Mouse (Mus musculus) MEL (cell line): ENCODE data around the gene Rpl34. TPM values are rescaled to one million over a fixed set of nuclear protein-coding genes. Genes with fewer than 3 reads are reported as not detected.

Source experiments
- DNase-seq: peaks from one replicate; pipeline ENCODE4 v3.0.0; 2011; ENCODE audit warnings: low read depth, low spot score
- H3K27ac ChIP-seq: 2 replicates; pipeline ENCODE4 v1.5.1; 2012; ENCODE audit warnings: low read depth, mild to moderate bottlenecking, control low read depth, low read length, moderate library complexity; ENCODE audit not compliant: control insufficient read depth
- H3K27me3 ChIP-seq, 2 experiments: fragments of 150-350 bp in 1 of 2; sonication (generic) in 1 of 2; 2 replicates each; pipeline ENCODE4 v1.6.1; 2012; ENCODE audit warnings: low read length in 2 of 2, mild to moderate bottlenecking in 2 of 2, improper control_type of control experiment in 1 of 2, moderate library complexity in 1 of 2; ENCODE audit not compliant: insufficient read depth in 2 of 2, control insufficient read depth in 1 of 2
- H3K36me3 ChIP-seq, 2 experiments: 2 replicates each; pipeline ENCODE4 v1.6.1; 2012 to 2014; ENCODE audit warnings: low read length in 2 of 2, improper control_type of control experiment in 1 of 2, inconsistent platforms in 1 of 2, mild to moderate bottlenecking in 1 of 2; ENCODE audit not compliant: insufficient read depth in 2 of 2, control insufficient read depth in 1 of 2
- H3K4me1 ChIP-seq, 2 experiments: fragments of 150-350 bp in 1 of 2; sonication (generic) in 1 of 2; 2 replicates each; pipeline ENCODE4 v1.6.1; 2012; ENCODE audit warnings: low read length in 2 of 2, improper control_type of control experiment in 1 of 2, mild to moderate bottlenecking in 1 of 2; ENCODE audit not compliant: insufficient read depth in 2 of 2, control insufficient read depth in 1 of 2
- H3K4me3 ChIP-seq, 2 experiments: fragments of 150-350 bp in 1 of 2; sonication (generic) in 1 of 2; 2 replicates each; pipeline ENCODE4 v1.5.1; 2012; ENCODE audit warnings: low read depth in 2 of 2, low read length in 2 of 2, mild to moderate bottlenecking in 2 of 2, moderate library complexity in 2 of 2, control low read depth in 1 of 2, improper control_type of control experiment in 1 of 2; ENCODE audit not compliant: control insufficient read depth in 1 of 2, insufficient read depth in 1 of 2
- H3K79me2 ChIP-seq: 2 replicates; pipeline ENCODE4 v1.6.1; 2012; ENCODE audit warnings: mild to moderate bottlenecking, low read length, moderate library complexity; ENCODE audit not compliant: control insufficient read depth, poor library complexity, insufficient read depth
- H3K9ac ChIP-seq: 2 replicates; pipeline ENCODE4 v1.6.1; 2012; ENCODE audit warnings: low read depth, mild to moderate bottlenecking, control low read depth, low read length, moderate library complexity; ENCODE audit not compliant: control insufficient read depth, poor library complexity, severe bottlenecking
- H3K9me3 ChIP-seq: fragments of 150-350 bp; sonication (generic); replicated peaks from 2 replicates; pipeline ENCODE4 v1.6.1; 2012; ENCODE audit warnings: mild to moderate bottlenecking, low read length, improper control_type of control experiment, moderate library complexity; ENCODE audit not compliant: insufficient read depth
- BHLHE40 ChIP-seq: IDR thresholded peaks from 2 replicates; pipeline ENCODE4 v1.6.1; 2012; ENCODE audit warnings: low read depth, mild to moderate bottlenecking, inconsistent platforms, low read length, improper control_type of control experiment, borderline replicate concordance
- CHD1 ChIP-seq: IDR thresholded peaks from 2 replicates; pipeline ENCODE4 v1.6.1; 2012; ENCODE audit warnings: low read depth, mild to moderate bottlenecking, inconsistent platforms, low read length, improper control_type of control experiment
- CHD2 ChIP-seq: IDR thresholded peaks from 2 replicates; pipeline ENCODE4 v1.6.1; 2011; ENCODE audit warnings: low read length, improper control_type of control experiment
- CTCF ChIP-seq, 3 experiments: IDR thresholded peaks in 2 of 3; conservative IDR thresholded peaks in 1 of 3; 2 replicates each; pipeline ENCODE4 v1.5.1; 2011 to 2012; ENCODE audit warnings: low read length in 3 of 3, low read depth in 2 of 3, mild to moderate bottlenecking in 2 of 3, improper control_type of control experiment in 1 of 3, inconsistent platforms in 1 of 3, mixed read lengths in 1 of 3, moderate library complexity in 1 of 3; ENCODE audit not compliant: control insufficient read depth in 1 of 3, insufficient read depth in 1 of 3, poor library complexity in 1 of 3, severe bottlenecking in 1 of 3
- E2F4 ChIP-seq: IDR thresholded peaks from 2 replicates; pipeline ENCODE4 v1.6.1; 2011; ENCODE audit warnings: low read depth, low read length, improper control_type of control experiment, borderline replicate concordance
- ELF1 ChIP-seq: IDR thresholded peaks from 2 replicates; pipeline ENCODE4 v1.6.1; 2014; ENCODE audit warnings: low read depth, mild to moderate bottlenecking, inconsistent platforms, low read length, improper control_type of control experiment, moderate library complexity
- EP300 ChIP-seq, 2 experiments: IDR thresholded peaks; 2 replicates each; pipeline ENCODE4 v1.6.1; 2011; ENCODE audit warnings: improper control_type of control experiment in 2 of 2, low read length in 2 of 2, low read depth in 1 of 2, mild to moderate bottlenecking in 1 of 2
- ETS1 ChIP-seq: IDR thresholded peaks from 2 replicates; pipeline ENCODE4 v1.6.1; 2012; ENCODE audit warnings: low read depth, mild to moderate bottlenecking, inconsistent platforms, low read length, improper control_type of control experiment, moderate library complexity
- GATA1 ChIP-seq: IDR thresholded peaks from 2 replicates; pipeline ENCODE4 v1.6.1; 2011; ENCODE audit warnings: low read depth, low read length, improper control_type of control experiment
- HCFC1 ChIP-seq: IDR thresholded peaks from 2 replicates; pipeline ENCODE4 v1.6.1; 2012; ENCODE audit warnings: low read depth, mild to moderate bottlenecking, inconsistent platforms, low read length, improper control_type of control experiment, moderate library complexity
- JUND ChIP-seq: IDR thresholded peaks from 2 replicates; pipeline ENCODE4 v1.6.1; 2011; ENCODE audit warnings: low read depth, mild to moderate bottlenecking, improper control_type of control experiment, low read length
- KAT2A ChIP-seq: conservative IDR thresholded peaks from 2 replicates; pipeline ENCODE4 v1.6.1; 2012; ENCODE audit warnings: low read depth, low read length, improper control_type of control experiment, inconsistent platforms
- MAFK ChIP-seq: IDR thresholded peaks from 2 replicates; pipeline ENCODE4 v1.6.1; 2011; ENCODE audit warnings: low read depth, mild to moderate bottlenecking, low read length, improper control_type of control experiment, borderline replicate concordance
- MAX ChIP-seq: IDR thresholded peaks from 2 replicates; pipeline ENCODE4 v1.6.1; 2011; ENCODE audit warnings: low read length, improper control_type of control experiment
- MAZ ChIP-seq: IDR thresholded peaks from 2 replicates; pipeline ENCODE4 v1.6.1; 2012; ENCODE audit warnings: low read depth, mild to moderate bottlenecking, inconsistent platforms, low read length, improper control_type of control experiment
- MEF2A ChIP-seq: IDR thresholded peaks from 2 replicates; pipeline ENCODE4 v1.6.1; 2014; ENCODE audit warnings: low read depth, mild to moderate bottlenecking, inconsistent platforms, low read length, improper control_type of control experiment; ENCODE audit not compliant: poor library complexity, insufficient replicate concordance, severe bottlenecking; ENCODE audit errors: extremely low read depth
- MXI1 ChIP-seq: IDR thresholded peaks from 2 replicates; pipeline ENCODE4 v1.6.1; 2011; ENCODE audit warnings: mild to moderate bottlenecking, low read depth, low read length, improper control_type of control experiment
- RAD21 ChIP-seq: IDR thresholded peaks from 2 replicates; pipeline ENCODE4 v1.6.1; 2011; ENCODE audit warnings: mild to moderate bottlenecking, low read depth, low read length, improper control_type of control experiment
- RCOR1 ChIP-seq: IDR thresholded peaks from 2 replicates; pipeline ENCODE4 v1.6.1; 2012; ENCODE audit warnings: low read depth, mild to moderate bottlenecking, inconsistent platforms, low read length, improper control_type of control experiment
- SIN3A ChIP-seq: IDR thresholded peaks from 2 replicates; pipeline ENCODE4 v1.6.1; 2012; ENCODE audit warnings: low read length, improper control_type of control experiment, inconsistent platforms
- SMC3 ChIP-seq: IDR thresholded peaks from 2 replicates; pipeline ENCODE4 v1.6.1; 2011; ENCODE audit warnings: low read depth, low read length, improper control_type of control experiment
- TAL1 ChIP-seq: IDR thresholded peaks from 2 replicates; pipeline ENCODE4 v1.6.1; 2012; ENCODE audit warnings: mild to moderate bottlenecking, inconsistent platforms, low read length, moderate library complexity, mixed read lengths
- TBP ChIP-seq: IDR thresholded peaks from 2 replicates; pipeline ENCODE4 v1.8.0; 2011; ENCODE audit warnings: low read depth, low read length, improper control_type of control experiment
- ZC3H11A ChIP-seq: IDR thresholded peaks from 2 replicates; pipeline ENCODE4 v1.6.1; 2012; ENCODE audit warnings: low read depth, mild to moderate bottlenecking, inconsistent platforms, low read length, improper control_type of control experiment
- ZNF384 ChIP-seq: IDR thresholded peaks from 2 replicates; pipeline ENCODE4 v1.6.1; 2012; ENCODE audit warnings: low read depth, mild to moderate bottlenecking, inconsistent platforms, low read length, improper control_type of control experiment
- polyA plus RNA-seq, 2 experiments: library from polyadenylated mRNA; stranded (reverse) in 1 of 2; unstranded in 1 of 2; fragments of >175 nt in 1 of 2; fragments of >200 nt in 1 of 2; gene quantifications; 2 replicates each; pipeline versions ENCODE4 v1.2.1 to v1.2.4; 2012; ENCODE audit warnings: low replicate concordance in 2 of 2, low read depth in 1 of 2; ENCODE audit not compliant: insufficient read length in 2 of 2, insufficient read depth in 1 of 2, missing spikeins in 1 of 2
- total RNA-seq: library from RNA; depleted of rRNA; stranded (reverse); fragments of 300-350 nt; gene quantifications from 2 replicates; pipeline ENCODE4 v1.2.3, GENCODE M21; 2012

The Rpl34 gene
- total and polyA plus RNA-seq, 3 experiments = 451 to 1,619 (median 895) TPM

DNA sequence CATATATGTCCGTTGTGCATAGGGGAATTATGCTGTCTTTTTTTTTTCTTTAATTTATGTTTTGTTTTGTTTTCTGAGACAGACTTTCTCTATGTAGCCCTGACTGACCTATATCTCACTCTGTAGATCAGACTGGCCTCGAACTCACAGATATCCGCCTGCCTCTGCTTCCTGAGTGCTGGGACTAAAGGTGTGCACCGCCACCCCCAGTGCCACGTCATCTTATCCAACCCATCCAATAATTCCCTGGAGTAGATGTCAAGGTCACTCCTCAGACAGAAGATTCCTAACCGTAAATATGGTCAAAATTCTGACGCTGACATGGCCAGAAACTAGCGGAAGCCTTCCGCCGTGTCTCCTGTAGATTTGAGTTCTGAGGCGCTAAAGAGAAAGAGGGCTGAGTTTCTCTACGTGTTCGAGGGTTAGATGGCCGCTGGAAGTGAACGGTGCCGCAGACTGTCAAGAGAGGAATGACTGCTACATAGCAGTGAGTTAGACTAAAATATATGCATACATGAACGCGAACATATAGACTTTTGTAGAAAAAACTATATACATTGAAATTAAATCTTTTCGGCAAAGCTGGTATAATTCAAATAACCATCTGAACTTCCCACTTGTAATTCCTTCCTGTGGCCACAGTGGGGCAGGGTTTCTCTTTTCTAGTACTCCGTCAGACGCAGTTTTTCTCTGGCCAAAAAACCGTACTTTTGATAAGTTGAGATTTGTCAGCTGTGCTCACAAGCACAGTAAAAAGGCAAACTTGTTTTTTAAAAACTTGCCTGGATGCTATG, 15.2 kb downstream of the Rpl34 start (continued):
- TF ChIP-seq MAX (no peak), BHLHE40 (peak; percentile 40; the same call in 1 of the 2 replicates), GATA1 (no peak; the same call in 1 of the 2 replicates), MAZ (no peak), JUND (no peak), KAT2A (no peak), ZC3H11A (peak; percentile 65), MXI1 (peak; percentile 33; the same call in 1 of the 2 replicates), SMC3 (peak; percentile 73), CHD1 (no peak), TBP (no peak), ETS1 (peak; percentile 62), ZNF384 (peak; percentile 63)

DNA sequence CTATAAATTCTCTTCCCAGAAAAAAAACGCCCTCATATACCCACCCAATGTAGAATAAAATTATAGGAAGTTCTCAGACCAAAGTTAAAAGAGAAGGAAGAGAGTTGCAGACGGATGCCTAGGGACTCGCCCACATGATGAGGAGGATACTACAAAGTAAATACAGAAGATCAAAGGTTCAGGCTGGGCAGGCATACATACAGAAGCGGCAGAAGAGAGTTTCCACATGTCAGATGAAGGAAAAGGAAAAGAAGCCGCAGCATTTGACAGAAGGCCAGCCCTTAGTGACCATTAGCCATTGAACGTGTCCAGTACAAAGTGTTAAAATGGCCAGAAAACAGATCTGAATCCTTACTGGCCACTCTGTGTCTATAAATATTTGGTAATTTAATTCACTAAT, 17.3 kb downstream of the Rpl34 start:
- Histone ChIP-seq H3K9ac (no peak overlapping the region), H3K27ac (no peak overlapping the region), H3K4me3 (no peak overlapping the region), H3K9me3 (no peaks in the 10 kb centered on the region), H3K36me3 (peaks cover 0 to 5% of the 10 kb centered on the region in 2 experiments; a peak in 2 of 4 replicates), H3K27me3 (no peaks in the 10 kb centered on the region), H3K4me1 (peaks cover 0 to 6% of the 10 kb centered on the region in 2 experiments; a peak in 3 of 4 replicates), H3K79me2 (peaks cover 12% of the 10 kb centered on the region)
- DNase-seq = no peak
- no peak for TF ChIP-seq MAX
- no peak for TF ChIP-seq E2F4
- TF ChIP-seq ZC3H11A = no peak
- TF ChIP-seq MXI1 = no peak
- no peak for TF ChIP-seq CTCF (IDR thresholded peaks at IDR 0.05 in 2 of 3, conservative IDR thresholded peaks at IDR 0.05 in 1 of 3; ENCODE audit: control insufficient read depth in 1 of 3, insufficient read depth in 1 of 3, low read depth in 2 of 3, low read length in 3 of 3, poor library complexity in 1 of 3, severe bottlenecking in 1 of 3)
- no peak for TF ChIP-seq ETS1
- TF ChIP-seq JUND = no peak
- TF ChIP-seq HCFC1 = no peak

GRCm38 (mm10) chr3:130710103-130710502, 20.1 kb downstream of the Rpl34 start:
- H3K36me3 ChIP-seq = peaks cover 0 to 9% of the 10 kb centered on the region in 2 experiments; a peak in 2 of 4 replicates
- peaks cover 26% of the 10 kb centered on the region for H3K79me2 ChIP-seq
- peak overlapping the region; percentile 44 to 57 for H3K4me3 ChIP-seq
- H3K9me3 ChIP-seq = no peaks in the 10 kb centered on the region
- DNase-seq = peak; percentile 53
- peak overlapping the region; percentile 38 for H3K27ac ChIP-seq
- H3K9ac ChIP-seq = peak overlapping the region; percentile 63
- H3K4me1 ChIP-seq = peaks cover 0 to 11% of the 10 kb centered on the region in 2 experiments; a peak in 2 of 4 replicates
- H3K27me3 ChIP-seq = no peaks in the 10 kb centered on the region
- no peak for TF ChIP-seq CHD1
- TF ChIP-seq SIN3A = no peak
- TF ChIP-seq ELF1 = no peak
- TF ChIP-seq RAD21 = no peak
- no peak for TF ChIP-seq CHD2
- TF ChIP-seq MAZ = peak; percentile 31; the same call in 1 of the 2 replicates
- TF ChIP-seq MAFK = no peak
- TF ChIP-seq TAL1 = no peak
- TF ChIP-seq ETS1 = peak; percentile 20; the same call in 1 of the 2 replicates
- no peak for TF ChIP-seq MAX
- no peak; the same call in 1 of the 2 replicates for TF ChIP-seq MXI1
- TF ChIP-seq ZC3H11A = no peak
- TF ChIP-seq GATA1 = peak; percentile 75
- TF ChIP-seq HCFC1 = no peak
- no peak for TF ChIP-seq MEF2A
- TF ChIP-seq EP300 (IDR thresholded peaks at IDR 0.05; ENCODE audit: low read depth in 1 of 2, low read length in 2 of 2) = 0 out of 4 replicates have a peak, but pooled peaks of 1 of the 2 experiments have one; percentile 40
- no peak for TF ChIP-seq TBP
- no peak for TF ChIP-seq CTCF (IDR thresholded peaks at IDR 0.05 in 2 of 3, conservative IDR thresholded peaks at IDR 0.05 in 1 of 3; ENCODE audit: control insufficient read depth in 1 of 3, insufficient read depth in 1 of 3, low read depth in 2 of 3, low read length in 3 of 3, poor library complexity in 1 of 3, severe bottlenecking in 1 of 3)
- no peak for TF ChIP-seq RCOR1
